Mouse (Mus musculus): ENCODE results near the gene Kif28.
"Not testable (repeated sequence)": the region's sequence is repeated elsewhere in the genome, so short reads cannot be mapped to it uniquely, and the experiment has no call there.

The Kif28 gene

GRCm38 (mm10) chr1:179689479-179689878 lies 55.6 kb downstream of the Kif28 start:
- DNase-seq = no peak

- no peak for DNase-seq
Measured at GRCm38 (mm10) chr1:179688914-179689313, 56.2 kb downstream of the Kif28 start.

- DNase-seq = no peak
Measured at GRCm38 (mm10) chr1:179688415-179688814, 56.7 kb downstream of the Kif28 start.

- no peak for DNase-seq
Measured at GRCm38 (mm10) chr1:179687966-179688365, 57.1 kb downstream of the Kif28 start.

GRCm38 (mm10) chr1:179687305-179687704 lies 57.8 kb downstream of the Kif28 start:
- no peak for DNase-seq

GRCm38 (mm10) chr1:179686781-179687180 lies 58.3 kb downstream of the Kif28 start:
- no peak for DNase-seq

GRCm38 (mm10) chr1:179686348-179686747 lies 58.7 kb downstream of the Kif28 start:
- no peak for DNase-seq

- DNase-seq = not testable (repeated sequence)
Measured at GRCm38 (mm10) chr1:179682753-179683152, 62.3 kb downstream of the Kif28 start.

- DNase-seq = no peak
Measured at GRCm38 (mm10) chr1:179679326-179679725, 65.7 kb downstream of the Kif28 start.

GRCm38 (mm10) chr1:179677031-179677430 lies 68.0 kb downstream of the Kif28 start:
- DNase-seq = no peak

- DNase-seq = no peak
Measured at GRCm38 (mm10) chr1:179674355-179674754, 70.7 kb downstream of the Kif28 start.

- peak in 1 of 2 experiments; percentile 18 for DNase-seq
Measured at GRCm38 (mm10) chr1:179668836-179669537, 76.1 kb downstream of the Kif28 start.

- peak; percentile 89 to 96 for DNase-seq
Measured at GRCm38 (mm10) chr1:179668013-179668805, 76.9 kb downstream of the Kif28 start, which contains the start of gene Sccpdh. Gene Sccpdh, plus strand, starts transcription at chr1:179668210.

GRCm38 (mm10) chr1:179667450-179667849 lies 77.6 kb downstream of the Kif28 start:
- no peak for DNase-seq

GRCm38 (mm10) chr1:179666971-179667370 lies 78.1 kb downstream of the Kif28 start:
- DNase-seq = no peak

GRCm38 (mm10) chr1:179664309-179664930 lies 80.7 kb downstream of the Kif28 start:
- peak in 1 of 2 experiments; percentile 24 for DNase-seq

GRCm38 (mm10) chr1:179663065-179663464 lies 82.0 kb downstream of the Kif28 start:
- no peak for DNase-seq

- no peak for DNase-seq
Measured at GRCm38 (mm10) chr1:179651224-179651623, 93.8 kb downstream of the Kif28 start.

- no peak for DNase-seq
Measured at GRCm38 (mm10) chr1:179650284-179650683, 94.8 kb downstream of the Kif28 start.

- DNase-seq = no peak
Measured at GRCm38 (mm10) chr1:179649324-179649723, 95.7 kb downstream of the Kif28 start.

- DNase-seq = not testable (repeated sequence)
Measured at GRCm38 (mm10) chr1:179648678-179649077, 96.4 kb downstream of the Kif28 start.

- no peak for DNase-seq
Measured at GRCm38 (mm10) chr1:179645980-179646268, 99.1 kb downstream of the Kif28 start.
